Mouse (Mus musculus) brain, adult 2 months (tissue): ENCODE measurements at regions not wholly inside any gene's neighbourhood (a gene's known extent, or its start where the extent isn't known, plus 50 kb on each side); places are given as distances from the start of the nearest gene placed in this dataset.

Experiments
- DNase-seq: peaks from one replicate; pipeline ENCODE4 v3.0.0; 2011; ENCODE audit warnings: low read depth, low spot score

- DNase-seq, result no peak
Observed at GRCm38 (mm10) chr8:32958331-32958730, 470.2 kb upstream of the 5930422O12Rik start.

GRCm38 (mm10) chr8:32958855-32959254 is 469.7 kb upstream of the 5930422O12Rik start:
- no peak for DNase-seq

DNA sequence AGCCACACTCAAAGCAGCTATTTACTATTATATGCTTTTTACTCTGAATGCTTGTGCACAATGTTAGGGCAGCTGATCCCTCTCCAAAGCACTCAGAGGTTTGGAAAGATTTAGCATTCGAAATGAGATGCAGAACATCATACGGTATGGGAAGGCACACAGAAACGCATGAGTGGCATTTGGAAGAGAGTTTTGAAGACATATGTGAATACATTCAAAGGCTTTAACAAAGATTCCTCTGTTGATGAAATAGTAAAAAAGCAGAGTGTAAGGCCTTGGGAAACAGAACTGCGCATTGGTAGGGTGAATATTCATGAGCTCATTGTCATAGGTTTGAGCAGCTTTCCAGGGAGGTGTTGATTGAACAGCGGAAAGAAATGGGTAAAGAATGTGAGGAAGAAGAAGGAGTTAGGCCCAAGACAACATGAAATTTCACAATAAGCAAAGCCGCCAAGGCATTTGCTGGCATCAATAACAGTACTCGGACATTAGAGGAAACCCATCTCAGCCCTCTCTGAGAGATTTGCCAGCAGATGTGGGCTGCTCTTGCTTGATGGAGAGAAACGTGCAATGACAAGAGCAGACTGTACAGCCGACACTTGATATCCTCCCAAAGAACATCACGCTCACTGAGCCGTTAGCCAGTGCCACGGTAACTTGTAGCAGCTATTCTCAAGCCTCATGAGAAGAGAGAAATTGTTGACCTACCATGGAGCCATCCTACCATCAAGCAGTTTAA is 469.0 kb upstream of the 5930422O12Rik start:
- DNase-seq, result no peak

GRCm38 (mm10) chr8:32990216-32990615 is 438.3 kb upstream of the 5930422O12Rik start:
- DNase-seq, result peak; percentile 78

DNA sequence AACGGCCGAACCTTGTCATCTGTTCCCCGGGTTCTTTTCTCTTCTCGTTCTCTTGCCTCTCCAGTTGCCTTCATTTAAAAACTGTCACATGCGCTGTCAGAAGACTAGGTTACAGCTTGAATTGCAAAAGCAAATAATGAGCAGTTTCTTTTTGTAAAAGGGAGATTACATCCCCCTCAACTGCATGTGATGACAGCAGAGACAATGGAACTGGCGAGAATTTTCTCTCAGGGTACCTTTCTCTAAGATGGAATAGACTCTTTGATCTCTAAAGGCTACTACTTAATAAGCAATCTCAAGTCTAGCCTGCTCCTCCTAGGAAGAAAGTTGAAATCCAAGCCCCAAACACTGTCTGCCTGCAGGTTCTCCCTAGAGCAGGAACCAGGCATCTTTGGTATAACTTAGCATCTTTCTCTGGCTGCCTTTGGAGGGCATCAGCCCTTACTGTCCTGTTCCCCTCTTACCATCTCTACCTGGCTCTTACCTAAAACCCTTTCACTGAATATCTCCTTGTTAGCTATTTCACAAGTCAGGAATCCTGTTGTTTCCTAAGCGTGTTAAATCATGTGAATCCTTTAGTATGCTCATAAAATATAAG is 424.4 kb upstream of the 5930422O12Rik start:
- peak; percentile 46 for DNase-seq

GRCm38 (mm10) chr8:33004570-33004969 is 423.9 kb upstream of the 5930422O12Rik start:
- DNase-seq, result no peak

GRCm38 (mm10) chr8:33010106-33010505 is 418.4 kb upstream of the 5930422O12Rik start:
- DNase-seq, result peak; percentile 58

- DNase-seq, result no peak
Observed at GRCm38 (mm10) chr8:33012784-33013183, 415.7 kb upstream of the 5930422O12Rik start.

DNA sequence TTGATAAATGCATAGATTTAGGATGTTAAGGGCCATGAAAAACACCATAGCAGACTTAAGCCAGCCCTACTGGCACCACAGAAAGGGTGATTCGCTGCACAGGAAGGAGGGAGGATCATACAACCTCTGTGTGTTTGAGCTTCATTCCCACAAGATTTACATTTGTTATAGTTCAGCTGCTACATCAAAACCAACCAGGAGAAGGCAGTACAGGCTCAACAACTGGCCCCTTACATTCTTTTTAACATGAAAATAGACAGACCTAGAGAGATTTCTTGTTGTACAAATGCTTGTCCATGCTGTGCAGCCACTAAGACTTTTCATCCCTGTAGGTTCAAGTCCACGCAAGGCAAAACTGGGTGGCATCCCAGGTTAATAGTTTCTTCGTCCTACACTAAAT is 412.6 kb upstream of the 5930422O12Rik start:
- DNase-seq, result no peak

DNA sequence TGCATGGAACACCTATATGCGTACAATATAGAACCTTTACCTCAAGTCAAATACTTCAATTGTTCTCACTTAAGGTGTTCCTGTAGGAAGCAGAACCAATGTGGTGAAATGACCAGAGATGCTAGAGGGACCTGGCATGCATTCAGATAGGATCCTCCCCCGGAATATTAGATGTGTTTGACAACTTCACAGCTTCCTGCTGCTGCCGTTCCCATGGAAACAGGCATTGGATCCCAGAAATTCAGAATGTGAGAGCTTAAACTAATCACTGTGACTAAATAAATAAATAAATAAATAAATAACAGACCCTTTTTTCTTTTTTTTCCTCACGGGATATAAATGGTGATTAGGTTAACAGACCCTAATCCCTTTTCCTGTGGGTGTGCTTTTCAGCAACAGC is 401.5 kb upstream of the 5930422O12Rik start:
- peak; percentile 35 for DNase-seq

GRCm38 (mm10) chr8:33029453-33029852 is 399.1 kb upstream of the 5930422O12Rik start:
- DNase-seq, result no peak

DNA sequence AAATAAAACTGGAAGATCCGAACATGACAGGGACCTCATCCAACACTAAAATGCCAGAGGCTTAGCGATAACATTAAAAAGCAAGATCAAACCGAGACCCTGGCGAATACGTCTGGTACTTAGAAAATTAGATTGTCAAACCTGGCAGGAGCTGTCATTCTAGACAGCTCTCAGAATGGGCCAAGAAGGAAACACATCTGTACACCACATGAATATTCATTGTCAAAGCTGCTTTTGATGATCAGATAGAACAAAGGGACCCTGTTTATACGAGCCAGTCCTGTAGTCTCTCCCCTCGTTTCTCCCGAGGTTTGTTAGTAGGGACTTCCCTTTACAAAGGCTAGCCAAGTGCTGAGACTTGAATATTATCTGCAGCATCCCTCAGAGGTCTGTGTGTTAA is 376.5 kb upstream of the 5930422O12Rik start:
- no peak for DNase-seq

DNA sequence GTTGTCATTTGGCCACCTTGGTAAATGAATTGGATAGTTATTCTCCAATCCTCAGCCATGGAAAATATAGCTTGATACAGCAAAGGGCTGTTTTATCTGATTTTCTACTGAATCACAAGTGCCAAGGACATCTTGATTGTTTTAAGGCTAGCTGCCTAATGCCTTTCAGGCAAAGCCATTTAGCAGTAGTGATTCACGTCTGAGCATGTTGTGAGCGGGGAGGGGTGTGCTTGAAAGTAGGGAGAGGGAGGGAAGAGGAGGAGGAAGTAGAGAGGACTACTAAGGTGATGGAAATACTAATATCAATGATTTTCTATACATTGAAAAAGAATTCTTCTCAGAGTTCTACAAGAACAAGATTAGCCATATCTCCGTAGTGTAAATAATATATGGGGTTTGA is 362.9 kb upstream of the 5930422O12Rik start:
- DNase-seq, result no peak

- no peak for DNase-seq
Observed at GRCm38 (mm10) chr8:33066168-33066567, 362.3 kb upstream of the 5930422O12Rik start.

DNA sequence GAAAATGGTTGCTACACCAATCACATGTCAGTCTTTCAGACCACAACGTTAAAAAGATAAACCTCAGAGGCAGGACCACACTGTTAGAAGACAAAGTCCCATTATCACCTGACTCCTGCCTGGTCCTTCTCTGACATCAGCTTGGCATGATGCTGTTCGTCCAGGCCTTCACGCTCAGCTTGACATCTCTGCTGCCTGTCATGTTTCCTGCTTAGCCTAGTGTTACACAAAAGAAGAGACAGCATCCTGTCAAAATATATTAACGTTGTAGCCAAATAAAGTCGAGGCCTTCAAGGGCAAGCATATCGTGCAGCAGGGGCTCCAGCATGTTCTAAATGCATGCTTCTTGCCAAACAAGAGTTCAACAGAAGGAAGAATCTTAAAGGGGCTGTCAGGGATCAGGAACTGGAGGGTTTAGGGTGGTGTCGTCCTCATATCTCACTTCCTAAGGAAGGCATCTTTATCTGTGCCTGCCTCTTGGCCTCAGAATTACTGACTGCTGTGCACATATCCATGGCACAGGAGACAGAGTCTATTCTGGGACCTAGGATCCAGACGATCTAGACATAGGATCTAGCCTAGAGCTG is 361.0 kb upstream of the 5930422O12Rik start:
- no peak for DNase-seq

- no peak for DNase-seq
Observed at GRCm38 (mm10) chr8:33068468-33068867, 360.0 kb upstream of the 5930422O12Rik start.

GRCm38 (mm10) chr8:33075186-33075585 is 353.3 kb upstream of the 5930422O12Rik start:
- DNase-seq, result no peak

DNA sequence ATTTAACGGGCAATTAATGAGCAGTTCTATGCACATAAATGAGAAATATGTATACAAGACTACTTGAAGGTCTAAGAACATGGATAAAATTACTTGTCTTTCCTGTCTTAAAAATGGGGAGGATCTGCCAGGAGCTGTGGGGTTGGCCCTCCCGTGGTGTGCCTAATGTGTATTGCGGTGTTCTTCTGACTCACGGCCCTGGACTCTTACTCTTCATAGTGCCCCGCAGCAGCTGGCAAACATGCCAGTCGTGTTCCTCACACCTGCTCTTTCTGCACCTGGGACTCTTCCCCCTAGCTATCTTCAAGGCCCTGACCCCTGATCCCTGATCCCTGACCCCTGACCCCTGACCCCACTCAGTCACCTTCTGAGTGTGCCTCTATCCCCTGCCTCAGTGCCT is 352.3 kb upstream of the 5930422O12Rik start:
- no peak for DNase-seq

GRCm38 (mm10) chr8:33078125-33078524 is 350.4 kb upstream of the 5930422O12Rik start:
- peak; percentile 87 for DNase-seq

- no peak for DNase-seq
Observed at GRCm38 (mm10) chr8:33079867-33080585, 348.5 kb upstream of the 5930422O12Rik start.

GRCm38 (mm10) chr8:33081941-33082340 is 346.6 kb upstream of the 5930422O12Rik start:
- DNase-seq, result no peak

- no peak for DNase-seq
Observed at GRCm38 (mm10) chr8:33085461-33085860, 343.0 kb upstream of the 5930422O12Rik start.
